Mouse (Mus musculus): ENCODE data around the gene B4galnt1. TPM values are rescaled to one million over a fixed set of nuclear protein-coding genes. Genes with fewer than 3 reads are reported as not detected.
"Not testable (repeated sequence)": the region's sequence is repeated elsewhere in the genome, so short reads cannot be mapped to it uniquely, and the experiment has no call there.

Gene B4galnt1
- total and polyA plus RNA-seq, 3 experiments: 1.8 to 9.5 (median 2.0) TPM

DNA sequence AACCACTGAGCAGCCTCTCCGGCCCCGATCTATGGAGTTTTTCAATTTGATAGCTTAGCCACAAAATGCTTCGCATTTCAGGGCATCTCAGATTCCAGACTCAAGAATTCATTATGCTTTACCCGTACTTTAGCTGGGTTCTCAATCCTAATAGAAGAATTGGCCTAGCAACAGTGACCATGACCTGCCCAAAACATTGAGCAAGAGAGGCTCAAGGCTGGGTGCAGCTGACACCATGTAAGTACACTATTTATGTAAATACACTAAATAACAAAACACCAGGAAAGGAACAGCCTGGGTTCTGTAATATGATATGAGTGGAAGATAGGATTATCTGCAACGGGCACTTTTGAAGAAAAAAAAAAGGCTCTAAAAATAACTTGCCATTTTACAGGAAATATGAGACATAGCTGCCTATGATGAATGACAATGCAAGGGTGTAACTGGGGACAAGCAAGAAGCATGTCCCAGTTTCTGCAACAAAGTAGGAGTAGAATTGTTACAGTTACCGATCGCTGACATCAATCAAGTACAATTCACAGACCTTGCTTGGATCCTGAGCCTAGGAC, 37.2 kb upstream of the B4galnt1 start:
- TF ChIP-seq CTCF (IDR thresholded peaks at IDR 0.05) (no peak), POLR2A (IDR thresholded peaks at IDR 0.05; ENCODE audit: insufficient read depth, low read depth, low read length) (no peak), EP300 (IDR thresholded peaks at IDR 0.05; ENCODE audit: insufficient read depth, low read depth, low read length) (no peak)
- Histone ChIP-seq H3K36me3 (ENCODE audit: control insufficient read depth, insufficient read depth, low read length) (no peaks in the 10 kb centered on the region), H3K4me1 (ENCODE audit: control insufficient read depth, insufficient read depth, low read length) (peaks cover 2% of the 10 kb centered on the region; the same call in 1 of the 2 replicates), H3K79me2 (replicated peaks; ENCODE audit: control insufficient read depth, insufficient read depth, low read length) (no peaks in the 10 kb centered on the region), H3K9ac (ENCODE audit: low read depth, low read length) (no peak overlapping the region), H3K4me3 (no peak overlapping the region), H3K27ac (no peak overlapping the region), H3K27me3 (ENCODE audit: control insufficient read depth, insufficient read depth, low read length) (no peaks in the 10 kb centered on the region)
- WGBS: 63% methylated on average over 7 of the region's 7 CpGs
- DNase-seq: no peak
- intact Hi-C loops (cut with DNase I): no loop called here

- Histone ChIP-seq H3K4me3 (no peak overlapping the region), H3K27ac (no peak overlapping the region), H3K36me3 (ENCODE audit: control insufficient read depth, insufficient read depth, low read length) (no peaks in the 10 kb centered on the region), H3K4me1 (ENCODE audit: control insufficient read depth, insufficient read depth, low read length) (no peaks in the 10 kb centered on the region), H3K79me2 (replicated peaks; ENCODE audit: control insufficient read depth, insufficient read depth, low read length) (no peaks in the 10 kb centered on the region), H3K27me3 (ENCODE audit: control insufficient read depth, insufficient read depth, low read length) (no peaks in the 10 kb centered on the region), H3K9ac (ENCODE audit: low read depth, low read length) (no peak overlapping the region)
- WGBS: 76% methylated on average over 4 of the region's 4 CpGs
- TF ChIP-seq CTCF (IDR thresholded peaks at IDR 0.05): no peak
- TF ChIP-seq EP300 (IDR thresholded peaks at IDR 0.05; ENCODE audit: insufficient read depth, low read depth, low read length): no peak
- no peak for TF ChIP-seq POLR2A (IDR thresholded peaks at IDR 0.05; ENCODE audit: insufficient read depth, low read depth, low read length)
- intact Hi-C loops (cut with DNase I): no loop called here
- no peak for DNase-seq
Observed at GRCm38 (mm10) chr10:127129431-127129830, 35.6 kb upstream of the B4galnt1 start.

GRCm38 (mm10) chr10:127132469-127132868, 32.6 kb upstream of the B4galnt1 start:
- intact Hi-C loops (cut with DNase I): no loop called here
- Histone ChIP-seq H3K4me3 (no peak overlapping the region), H3K27ac (no peak overlapping the region), H3K27me3 (ENCODE audit: control insufficient read depth, insufficient read depth, low read length) (no peaks in the 10 kb centered on the region), H3K9ac (ENCODE audit: low read depth, low read length) (no peak overlapping the region), H3K4me1 (ENCODE audit: control insufficient read depth, insufficient read depth, low read length) (no peaks in the 10 kb centered on the region), H3K36me3 (ENCODE audit: control insufficient read depth, insufficient read depth, low read length) (no peaks in the 10 kb centered on the region), H3K79me2 (replicated peaks; ENCODE audit: control insufficient read depth, insufficient read depth, low read length) (no peaks in the 10 kb centered on the region)
- no peak for TF ChIP-seq POLR2A (IDR thresholded peaks at IDR 0.05; ENCODE audit: insufficient read depth, low read depth, low read length)
- TF ChIP-seq EP300 (IDR thresholded peaks at IDR 0.05; ENCODE audit: insufficient read depth, low read depth, low read length): no peak
- TF ChIP-seq CTCF (IDR thresholded peaks at IDR 0.05): no peak
- DNase-seq: no peak
- 50% methylated on average over 5 of the region's 5 CpGs for WGBS

- H3K4me3 ChIP-seq; H3K27ac ChIP-seq; H3K4me1 ChIP-seq (ENCODE audit: control insufficient read depth, insufficient read depth, low read length); H3K79me2 ChIP-seq (replicated peaks; ENCODE audit: control insufficient read depth, insufficient read depth, low read length); intact Hi-C loops (cut with DNase I); H3K36me3 ChIP-seq (ENCODE audit: control insufficient read depth, insufficient read depth, low read length); H3K9ac ChIP-seq (ENCODE audit: low read depth, low read length); H3K27me3 ChIP-seq (ENCODE audit: control insufficient read depth, insufficient read depth, low read length); DNase-seq: not testable (repeated sequence)
- TF ChIP-seq CTCF (IDR thresholded peaks at IDR 0.05): peak; percentile 52
- WGBS: 87% methylated on average over 3 of the region's 3 CpGs
Observed at GRCm38 (mm10) chr10:127134394-127135035, 30.5 kb upstream of the B4galnt1 start.

DNA sequence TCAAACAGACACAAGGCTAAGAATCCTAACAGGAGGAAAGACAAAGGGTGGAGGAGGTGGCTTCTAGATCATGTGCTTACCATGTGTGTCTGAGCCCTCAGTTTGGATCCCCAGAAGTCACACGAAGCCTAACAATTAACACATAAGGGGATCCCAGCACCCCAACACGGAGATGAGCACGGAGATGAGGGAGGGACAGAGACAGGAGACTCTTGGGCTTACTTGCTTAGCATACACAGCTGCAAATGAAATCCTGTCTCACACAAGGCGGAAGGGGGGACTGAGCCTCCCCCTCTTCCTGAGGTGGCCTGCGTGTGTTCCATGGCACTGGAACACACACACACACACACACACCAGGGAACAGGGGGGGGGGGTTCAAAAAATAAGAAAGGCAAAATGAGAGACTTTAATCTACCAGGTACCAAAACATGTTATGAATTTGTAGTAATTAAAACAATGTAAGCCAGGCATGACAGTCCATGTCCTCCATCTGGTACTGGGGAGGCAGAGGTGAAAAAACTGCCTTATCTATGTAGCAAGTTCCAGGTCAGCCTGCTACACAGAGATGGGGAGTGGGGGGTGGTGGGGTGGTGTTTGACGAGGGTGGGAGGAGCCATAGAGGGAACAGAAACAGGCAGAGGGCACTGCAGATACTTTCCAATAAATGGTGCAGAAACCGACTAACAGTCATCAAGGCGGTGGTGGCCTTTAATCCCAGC, 29.7 kb upstream of the B4galnt1 start:
- 36% methylated on average over 8 of the region's 8 CpGs for WGBS

GRCm38 (mm10) chr10:127136510-127136909, 28.5 kb upstream of the B4galnt1 start:
- no peak for DNase-seq
- H3K9ac ChIP-seq (ENCODE audit: low read depth, low read length): no peak overlapping the region
- no peaks in the 10 kb centered on the region for H3K4me1 ChIP-seq (ENCODE audit: control insufficient read depth, insufficient read depth, low read length)
- H3K4me3 ChIP-seq: no peak overlapping the region
- H3K79me2 ChIP-seq (replicated peaks; ENCODE audit: control insufficient read depth, insufficient read depth, low read length): no peaks in the 10 kb centered on the region
- no peaks in the 10 kb centered on the region for H3K27me3 ChIP-seq (ENCODE audit: control insufficient read depth, insufficient read depth, low read length)
- no peak overlapping the region for H3K27ac ChIP-seq
- intact Hi-C loops (cut with DNase I): no loop called here
- H3K36me3 ChIP-seq (ENCODE audit: control insufficient read depth, insufficient read depth, low read length): no peaks in the 10 kb centered on the region
- TF ChIP-seq POLR2A (IDR thresholded peaks at IDR 0.05; ENCODE audit: insufficient read depth, low read depth, low read length) (no peak), CTCF (IDR thresholded peaks at IDR 0.05) (no peak), EP300 (IDR thresholded peaks at IDR 0.05; ENCODE audit: insufficient read depth, low read depth, low read length) (no peak)
- 77% methylated on average over 4 of the region's 4 CpGs for WGBS

More for the DNA sequence above, 29.7 kb upstream of the B4galnt1 start:
- no peak for DNase-seq
- no peak overlapping the region for H3K9ac ChIP-seq (ENCODE audit: low read depth, low read length)
- H3K4me3 ChIP-seq: no peak overlapping the region
- H3K27ac ChIP-seq: no peak overlapping the region
- intact Hi-C loops (cut with DNase I): no loop called here
- H3K79me2 ChIP-seq (replicated peaks; ENCODE audit: control insufficient read depth, insufficient read depth, low read length): no peaks in the 10 kb centered on the region
- no peaks in the 10 kb centered on the region for H3K27me3 ChIP-seq (ENCODE audit: control insufficient read depth, insufficient read depth, low read length)
- TF ChIP-seq POLR2A (IDR thresholded peaks at IDR 0.05; ENCODE audit: insufficient read depth, low read depth, low read length): no peak
- no peak for TF ChIP-seq EP300 (IDR thresholded peaks at IDR 0.05; ENCODE audit: insufficient read depth, low read depth, low read length)
- no peak for TF ChIP-seq CTCF (IDR thresholded peaks at IDR 0.05)
- H3K36me3 ChIP-seq (ENCODE audit: control insufficient read depth, insufficient read depth, low read length): no peaks in the 10 kb centered on the region
- no peaks in the 10 kb centered on the region for H3K4me1 ChIP-seq (ENCODE audit: control insufficient read depth, insufficient read depth, low read length)
